Mouse (Mus musculus): ENCODE measurements around the gene Creld1.

- TF ChIP-seq CTCF (IDR thresholded peaks at IDR 0.05; ENCODE audit: low read depth) (no peak), EP300 (IDR thresholded peaks at IDR 0.05; ENCODE audit: low read depth) (0 out of 2 replicates have a peak, but pooled peaks have one; percentile 19)
These were observed 48.4 kb upstream of the Creld1 start for GRCm38 (mm10) chr6:113434691-113435090.

All from liver, postnatal 0 days (tissue).